Mouse (Mus musculus) testis, adult 2 months (tissue): ENCODE results near the gene Dock9.

Source experiments
- CTCF ChIP-seq: fragments of 200-500 bp; IDR thresholded peaks from 2 replicates; pipeline ENCODE4 v1.5.1; 2012; ENCODE audit warnings: low read depth, mild to moderate bottlenecking, inconsistent platforms, low read length, moderate library complexity; ENCODE audit not compliant: control insufficient read depth, insufficient read depth, insufficient replicate concordance
- POLR2A ChIP-seq: fragments of 200-500 bp; IDR thresholded peaks from 2 replicates; pipeline ENCODE4 v1.6.1; 2012; ENCODE audit warnings: low read depth, mild to moderate bottlenecking, inconsistent platforms, low read length, moderate library complexity; ENCODE audit not compliant: control insufficient read depth

DNA sequence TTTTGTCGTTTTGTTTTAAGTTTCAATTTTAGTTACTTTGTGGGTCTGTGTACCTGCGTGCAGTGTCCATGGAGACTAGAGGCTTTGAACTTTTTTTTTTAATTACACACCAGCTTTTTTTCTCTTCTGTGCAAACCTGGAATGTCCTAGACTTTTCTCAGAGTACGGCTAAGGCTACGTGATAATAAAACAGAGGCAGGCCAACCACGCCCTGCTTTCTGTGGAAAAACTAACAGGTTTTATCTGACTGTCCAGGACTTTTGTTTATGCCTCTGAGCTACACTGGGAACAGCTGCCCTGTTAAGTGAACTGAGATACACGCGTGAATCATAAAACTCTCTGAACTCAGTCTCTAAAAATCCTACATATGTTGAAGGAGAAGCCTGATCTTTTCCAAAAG, 1.5 kb upstream of the Dock9 start:
- TF ChIP-seq CTCF, result no peak
- TF ChIP-seq POLR2A, result no peak
